In the genomic region with DNA sequence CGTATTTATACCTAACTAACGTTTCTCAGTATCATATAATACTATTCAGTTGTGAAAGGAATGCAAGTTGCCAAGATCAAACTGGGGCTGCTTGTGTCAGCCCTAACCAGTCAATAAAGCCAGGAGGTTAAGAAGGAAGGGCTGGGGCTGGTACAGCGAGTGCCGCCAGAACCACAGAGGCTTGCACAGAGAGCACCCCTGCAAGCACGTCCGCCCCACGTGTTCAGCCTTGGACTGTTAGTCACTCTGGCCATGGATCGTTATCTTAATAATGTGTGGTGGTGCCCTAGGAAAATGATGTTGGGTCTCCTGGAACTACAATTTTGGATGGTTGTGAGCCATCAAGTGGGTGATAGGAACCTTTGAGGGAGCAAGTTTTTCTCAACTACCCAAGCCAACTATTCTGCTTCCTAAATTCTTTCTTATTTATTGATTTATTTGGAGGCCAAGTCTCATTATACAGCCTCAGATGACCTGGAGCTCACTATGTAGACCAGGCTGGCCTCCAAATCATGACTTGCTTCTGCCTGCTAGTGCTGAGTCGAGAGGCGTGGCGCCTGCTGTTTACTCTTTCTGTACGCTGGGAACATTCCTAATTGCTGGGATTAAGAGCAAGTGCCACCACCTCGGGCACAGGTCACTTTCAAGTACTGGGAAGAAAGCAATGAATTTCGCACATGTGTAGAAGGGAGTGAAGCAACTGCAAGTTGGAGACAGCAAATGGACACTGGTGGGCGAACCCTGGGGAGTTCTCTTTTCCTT, we compare ENCODE assay signal across 12 mouse cellular contexts. TPM values are rescaled to one million over a fixed set of nuclear protein-coding genes. Genes with fewer than 3 reads are reported as not detected.
DNase-seq lines count a peak whose midpoint lies in the region; ATAC-seq and TF ChIP-seq lines count a peak whose summit lies in the region.
"Had no signal": no experiment of that assay in that cellular context is flagged by ENCODE, and none has a peak within 500 bp of the region (broad histone marks: within the 10 kb centered on the region; RNA-seq: fewer than 3 reads in every experiment).

No protein-coding gene starts in this region.

- no peak overlapping the region for H3K9ac ChIP-seq in lung, embryonic 14.5 days
- H3K9ac ChIP-seq in liver, embryonic 11.5 days (ENCODE audit: low read depth, low read length): no peak overlapping the region
- H3K9ac ChIP-seq: neural tube, embryonic 12.5 days had no signal

- no peak for DNase-seq in lung, embryonic 14.5 days
- DNase-seq in lung, postnatal 10 days: no peak
- peak; percentile 65 for DNase-seq in adrenal gland, postnatal 25 days
- no peak for DNase-seq in liver, embryonic 11.5 days (ENCODE audit: low spot score)
- DNase-seq in right cerebral cortex, postnatal 36 days (ENCODE audit: low spot score in 2 of 2): no peak
- DNase-seq in left cerebral cortex, postnatal 14 days (ENCODE audit: low spot score in 2 of 2): no peak
- no peak for DNase-seq in frontal cortex, postnatal 10 days (ENCODE audit: low spot score in 2 of 2)
- DNase-seq: kidney, postnatal 14 days; lung, adult 2 months; right cerebral cortex, postnatal 14 days had no signal

- H3K4me1 ChIP-seq in lung, embryonic 14.5 days (ENCODE audit: insufficient read depth): no peaks in the 10 kb centered on the region
- H3K4me1 ChIP-seq in liver, embryonic 11.5 days (replicated peaks; ENCODE audit: control insufficient read depth, insufficient read depth, low read length): peaks cover 19% of the 10 kb centered on the region

- H3K4me2 ChIP-seq in lung, embryonic 14.5 days: peak overlapping the region; percentile 86
- H3K4me2 ChIP-seq in liver, embryonic 11.5 days: peak overlapping the region; percentile 91

- no peaks in the 10 kb centered on the region for H3K9me3 ChIP-seq in lung, embryonic 14.5 days (ENCODE audit: low read depth, low read length)
- H3K9me3 ChIP-seq in liver, embryonic 11.5 days (ENCODE audit: control insufficient read depth, low read length): no peaks in the 10 kb centered on the region
- H3K9me3 ChIP-seq: midbrain, embryonic 10.5 days; neural tube, embryonic 12.5 days had no signal

- intact Hi-C loops in left cerebral cortex, postnatal 14 days (cut with DNase I): no loop called here

- no peaks in the 10 kb centered on the region for H3K27me3 ChIP-seq in lung, embryonic 14.5 days (ENCODE audit: insufficient read depth, low read length)
- H3K27me3 ChIP-seq in liver, embryonic 11.5 days (replicated peaks; ENCODE audit: control insufficient read depth, insufficient read depth, low read length): no peaks in the 10 kb centered on the region
- H3K27me3 ChIP-seq: neural tube, embryonic 12.5 days had no signal

- no peak for ATAC-seq in lung, embryonic 14.5 days (ENCODE audit: insufficient read depth)
- ATAC-seq in liver, embryonic 11.5 days (replicated peaks; ENCODE audit: low FRiP score): no peak

- WGBS in lung, embryonic 14.5 days: 86% methylated on average over 15 of the region's 15 CpGs
- 75% methylated on average over 15 of the region's 15 CpGs for WGBS in liver, embryonic 11.5 days

- H3K4me3 ChIP-seq in lung, embryonic 14.5 days (ENCODE audit: low read depth, low read length): no peak overlapping the region
- 0 out of 2 replicates have a peak overlapping the region, but pooled peaks have one; percentile 96 for H3K4me3 ChIP-seq in liver, embryonic 11.5 days (ENCODE audit: low read depth, low read length)

- H3K27ac ChIP-seq in lung, embryonic 14.5 days (ENCODE audit: low read depth): no peak overlapping the region
- peak overlapping the region; percentile 13; the same call in 1 of the 2 replicates for H3K27ac ChIP-seq in liver, embryonic 11.5 days (ENCODE audit: low read depth, low read length)
- H3K27ac ChIP-seq: neural tube, embryonic 12.5 days had no signal

- TF ChIP-seq CTCF in lung, embryonic 14.5 days (IDR thresholded peaks at IDR 0.05; ENCODE audit: low read depth): no peak

- peaks cover 11% of the 10 kb centered on the region for H3K36me3 ChIP-seq in lung, embryonic 14.5 days (ENCODE audit: insufficient read depth)
- peaks cover 7% of the 10 kb centered on the region; the same call in 1 of the 2 replicates for H3K36me3 ChIP-seq in liver, embryonic 11.5 days (ENCODE audit: control insufficient read depth, insufficient read depth, low read length)

RNA-seq across cellular contexts. Expression of a gene that starts 2.4 kb away (rescaled TPM):
- polyA plus RNA-seq in lung, embryonic 14.5 days (2014; fragmentation: Nextera tagmentation; extraction: Ambion mirVana): 219 and 221 TPM in 2 replicates
- total RNA-seq in adrenal gland, postnatal 25 days (2021): 26.7 and 30.0 TPM in 2 replicates
- polyA plus RNA-seq in liver, embryonic 11.5 days (2014; fragmentation: Nextera tagmentation; extraction: Ambion mirVana): 422 and 475 TPM in 2 replicates
- 1 to 10 TPM; 4.9 to 5.2 TPM for total RNA-seq in left cerebral cortex, postnatal 14 days (2021)

RNA-seq across cellular contexts. Expression of a gene that starts 24.1 kb away (rescaled TPM):
- 1.3 and 2.4 TPM in 2 replicates for polyA plus RNA-seq in lung, embryonic 14.5 days (2014; fragmentation: Nextera tagmentation; extraction: Ambion mirVana)
- total RNA-seq in adrenal gland, postnatal 25 days (2021): 2.5 and 5.0 TPM in 2 replicates
- polyA plus RNA-seq in liver, embryonic 11.5 days (2014; fragmentation: Nextera tagmentation; extraction: Ambion mirVana): 0.49 and 1.1 TPM in 2 replicates
- total RNA-seq in left cerebral cortex, postnatal 14 days (2021): 1 to 10 TPM; 9.9 to 10.0 TPM

RNA-seq across cellular contexts. Expression of a gene that starts 54.6 kb away (rescaled TPM):
- 12.3 and 13.4 TPM in 2 replicates for polyA plus RNA-seq in lung, embryonic 14.5 days (2014; fragmentation: Nextera tagmentation; extraction: Ambion mirVana)
- 9.8 and 14.8 TPM in 2 replicates for total RNA-seq in adrenal gland, postnatal 25 days (2021)
- 8.7 and 12.1 TPM in 2 replicates for polyA plus RNA-seq in liver, embryonic 11.5 days (2014; fragmentation: Nextera tagmentation; extraction: Ambion mirVana)
- 1 to 10 TPM; 5.3 to 6.7 TPM for total RNA-seq in left cerebral cortex, postnatal 14 days (2021)
